Mouse (Mus musculus): Measurements from ENCODE around the gene Plekha6. TPM values are rescaled to one million over a fixed set of nuclear protein-coding genes. Genes with fewer than 3 reads are reported as not detected.
A peak's percentile ranks its signal among the peaks of the same experiment; 100 is the strongest.

Gene Plekha6
- total and polyA plus RNA-seq, 3 experiments, result 11.8 to 28.5 TPM; not detected in 1

GRCm38 (mm10) chr1:133346531-133346930 is 182.5 kb downstream of the Plekha6 start:
- Histone ChIP-seq H3K79me2 (ENCODE audit: control insufficient read depth, insufficient read depth, low read length, poor library complexity) (no peaks in the 10 kb centered on the region), H3K27ac (ENCODE audit: control insufficient read depth, low read depth, low read length) (no peak overlapping the region), H3K27me3 (ENCODE audit: control insufficient read depth in 1 of 2, insufficient read depth in 2 of 2, low read length in 2 of 2) (no peaks in the 10 kb centered on the region), H3K4me1 (ENCODE audit: control insufficient read depth in 1 of 2, insufficient read depth in 2 of 2, low read length in 2 of 2) (peaks cover 0 to 9% of the 10 kb centered on the region in 2 experiments; a peak in 2 of 4 replicates), H3K9me3 (replicated peaks; ENCODE audit: insufficient read depth, low read length) (no peaks in the 10 kb centered on the region), H3K36me3 (ENCODE audit: control insufficient read depth in 1 of 2, insufficient read depth in 2 of 2, low read length in 2 of 2) (no peaks in the 10 kb centered on the region), H3K9ac (ENCODE audit: control insufficient read depth, low read depth, low read length, poor library complexity, severe bottlenecking) (peak overlapping the region; percentile 31; the same call in 1 of the 2 replicates), H3K4me3 (ENCODE audit: control insufficient read depth in 1 of 2, insufficient read depth in 1 of 2, low read depth in 2 of 2, low read length in 2 of 2) (peak overlapping the region; percentile 18 to 49; a peak in 3 of 4 replicates)
- peak; percentile 56 for DNase-seq (ENCODE audit: low read depth, low spot score)
- TF ChIP-seq TBP (IDR thresholded peaks at IDR 0.05; ENCODE audit: low read depth, low read length) (no peak), HCFC1 (IDR thresholded peaks at IDR 0.05; ENCODE audit: low read depth, low read length) (no peak), UBTF (IDR thresholded peaks at IDR 0.05; ENCODE audit: borderline replicate concordance, insufficient read depth, low read depth, low read length) (no peak), NRF1 (IDR thresholded peaks at IDR 0.05; ENCODE audit: insufficient read depth, low read depth, low read length, poor library complexity, severe bottlenecking) (no peak), KAT2A (conservative IDR thresholded peaks at IDR 0.05; ENCODE audit: low read depth, low read length) (no peak), USF2 (IDR thresholded peaks at IDR 0.05; ENCODE audit: borderline replicate concordance in 1 of 2, insufficient read depth in 1 of 2, low read depth in 1 of 2, low read length in 2 of 2) (no peak), NELFE (IDR thresholded peaks at IDR 0.05; ENCODE audit: low read depth, low read length) (no peak), JUND (IDR thresholded peaks at IDR 0.05; ENCODE audit: low read depth, low read length) (no peak)

- H3K9ac ChIP-seq (ENCODE audit: control insufficient read depth, low read depth, low read length, poor library complexity, severe bottlenecking), result no peak overlapping the region
- no peaks in the 10 kb centered on the region for H3K36me3 ChIP-seq (ENCODE audit: control insufficient read depth in 1 of 2, insufficient read depth in 2 of 2, low read length in 2 of 2)
- H3K4me3 ChIP-seq (ENCODE audit: control insufficient read depth in 1 of 2, insufficient read depth in 1 of 2, low read depth in 2 of 2, low read length in 2 of 2), result no peak overlapping the region
- no peaks in the 10 kb centered on the region for H3K9me3 ChIP-seq (replicated peaks; ENCODE audit: insufficient read depth, low read length)
- TF ChIP-seq CTCF (IDR thresholded peaks at IDR 0.05 in 2 of 3, conservative IDR thresholded peaks at IDR 0.05 in 1 of 3; ENCODE audit: control insufficient read depth in 1 of 3, insufficient read depth in 1 of 3, low read depth in 2 of 3, low read length in 3 of 3, poor library complexity in 1 of 3, severe bottlenecking in 1 of 3) (no peak), ZKSCAN1 (IDR thresholded peaks at IDR 0.05; ENCODE audit: low read depth, low read length) (no peak), GABPA (IDR thresholded peaks at IDR 0.05; ENCODE audit: low read depth, low read length) (no peak), MAZ (IDR thresholded peaks at IDR 0.05; ENCODE audit: low read depth, low read length) (no peak), BHLHE40 (IDR thresholded peaks at IDR 0.05; ENCODE audit: borderline replicate concordance, low read depth, low read length) (no peak), JUND (IDR thresholded peaks at IDR 0.05; ENCODE audit: low read depth, low read length) (no peak), MXI1 (IDR thresholded peaks at IDR 0.05; ENCODE audit: low read depth, low read length) (no peak), USF1 (IDR thresholded peaks at IDR 0.05; ENCODE audit: low read depth, low read length) (no peak), MYB (IDR thresholded peaks at IDR 0.05; ENCODE audit: low read depth, low read length) (no peak), RCOR1 (IDR thresholded peaks at IDR 0.05; ENCODE audit: low read depth, low read length) (no peak), TBP (IDR thresholded peaks at IDR 0.05; ENCODE audit: low read depth, low read length) (no peak), ZMIZ1 (IDR thresholded peaks at IDR 0.05; ENCODE audit: low read depth, low read length) (no peak), ZNF384 (IDR thresholded peaks at IDR 0.05; ENCODE audit: low read depth, low read length) (no peak), HCFC1 (IDR thresholded peaks at IDR 0.05; ENCODE audit: low read depth, low read length) (no peak), CHD1 (IDR thresholded peaks at IDR 0.05; ENCODE audit: low read depth, low read length) (no peak), POLR2AphosphoS5 (IDR thresholded peaks at IDR 0.05; ENCODE audit: borderline replicate concordance, low read depth, low read length) (no peak), E2F4 (IDR thresholded peaks at IDR 0.05; ENCODE audit: borderline replicate concordance, low read depth, low read length) (no peak), POLR2A (IDR thresholded peaks at IDR 0.05; ENCODE audit: control insufficient read depth in 1 of 2, insufficient read depth in 1 of 2, low read depth in 1 of 2, low read length in 2 of 2, poor library complexity in 1 of 2) (no peak)
- no peak overlapping the region for H3K27ac ChIP-seq (ENCODE audit: control insufficient read depth, low read depth, low read length)
- no peaks in the 10 kb centered on the region for H3K27me3 ChIP-seq (ENCODE audit: control insufficient read depth in 1 of 2, insufficient read depth in 2 of 2, low read length in 2 of 2)
- DNase-seq (ENCODE audit: low read depth, low spot score), result no peak
- no peaks in the 10 kb centered on the region for H3K79me2 ChIP-seq (ENCODE audit: control insufficient read depth, insufficient read depth, low read length, poor library complexity)
- H3K4me1 ChIP-seq (ENCODE audit: control insufficient read depth in 1 of 2, insufficient read depth in 2 of 2, low read length in 2 of 2), result peaks cover 0 to 9% of the 10 kb centered on the region in 2 experiments; a peak in 2 of 4 replicates
Measured at GRCm38 (mm10) chr1:133347226-133347625, 183.2 kb downstream of the Plekha6 start.

Measured in MEL (cell line).